ENCODE assay signal across 23 mouse cellular contexts in genomic region chr12:28401372-28401771, GRCm38 (mm10).
DNase-seq lines count a peak whose midpoint lies in the region; ATAC-seq lines count a peak whose summit lies in the region.
"Had no signal": no experiment of that assay in that cellular context is flagged by ENCODE, and none has a peak within 500 bp of the region (broad histone marks: within the 10 kb centered on the region; RNA-seq: fewer than 3 reads in every experiment).

No protein-coding gene starts in this region.

- ATAC-seq in midbrain, embryonic 13.5 days: no peak
- ATAC-seq in midbrain, embryonic 11.5 days (ENCODE audit: low FRiP score): no peak
- ATAC-seq in midbrain, embryonic 15.5 days (replicated peaks): 0 out of 2 replicates have a peak, but pooled peaks have one; percentile 37
- ATAC-seq: activated CD4-positive, CD25-positive, alpha-beta regulatory T cell, adult 4 months; intestine, embryonic 16.5 days had no signal

- peaks cover 63% of the 10 kb centered on the region for H3K27me3 ChIP-seq in midbrain, embryonic 13.5 days
- peaks cover 13% of the 10 kb centered on the region; the same call in 1 of the 2 replicates for H3K27me3 ChIP-seq in midbrain, embryonic 11.5 days (ENCODE audit: control insufficient read depth, insufficient read depth, low read length)
- H3K27me3 ChIP-seq in embryonic facial prominence, embryonic 10.5 days (replicated peaks; ENCODE audit: low read depth, poor library complexity, severe bottlenecking): no peaks in the 10 kb centered on the region
- H3K27me3 ChIP-seq in limb, embryonic 10.5 days (ENCODE audit: low read depth, poor library complexity, severe bottlenecking): no peaks in the 10 kb centered on the region
- peaks cover 27% of the 10 kb centered on the region for H3K27me3 ChIP-seq in midbrain, embryonic 15.5 days (replicated peaks)
- H3K27me3 ChIP-seq: heart, embryonic 15.5 days; liver, embryonic 15.5 days had no signal

- no peak for DNase-seq in midbrain, embryonic 11.5 days (ENCODE audit: low spot score, missing footprints)
- no peak for DNase-seq in embryonic facial prominence, embryonic 10.5 days (ENCODE audit: low spot score)
- DNase-seq in limb, embryonic 10.5 days (ENCODE audit: low spot score): no peak
- no peak for DNase-seq in gastrocnemius, postnatal 25 days
- DNase-seq in kidney, postnatal 4 days: no peak
- no peak for DNase-seq in Muller cell, postnatal 12 days (ENCODE audit: inconsistent ontology term)
- DNase-seq: adrenal gland, adult 2 months; adrenal gland, postnatal 36 days; B cell, adult 2 months; cerebellum, adult 8-10 months; cerebellum, postnatal 25 days; kidney, adult 8-10 months; lung, embryonic 14.5 days; lung, postnatal 14 days had no signal

- no peaks in the 10 kb centered on the region for H3K36me3 ChIP-seq in midbrain, embryonic 13.5 days
- H3K36me3 ChIP-seq in midbrain, embryonic 11.5 days (ENCODE audit: control insufficient read depth, insufficient read depth, low read length): no peaks in the 10 kb centered on the region
- no peaks in the 10 kb centered on the region for H3K36me3 ChIP-seq in embryonic facial prominence, embryonic 10.5 days (replicated peaks)
- no peaks in the 10 kb centered on the region for H3K36me3 ChIP-seq in limb, embryonic 10.5 days
- no peaks in the 10 kb centered on the region for H3K36me3 ChIP-seq in midbrain, embryonic 15.5 days (replicated peaks)
- H3K36me3 ChIP-seq: heart, embryonic 10.5 days; heart, embryonic 15.5 days; liver, embryonic 15.5 days; neural tube, embryonic 12.5 days had no signal

- no peaks in the 10 kb centered on the region for H3K9me3 ChIP-seq in midbrain, embryonic 13.5 days
- no peaks in the 10 kb centered on the region for H3K9me3 ChIP-seq in midbrain, embryonic 11.5 days (ENCODE audit: control insufficient read depth, low read length)
- no peaks in the 10 kb centered on the region for H3K9me3 ChIP-seq in embryonic facial prominence, embryonic 10.5 days
- H3K9me3 ChIP-seq in limb, embryonic 10.5 days (replicated peaks): no peaks in the 10 kb centered on the region
- no peaks in the 10 kb centered on the region for H3K9me3 ChIP-seq in midbrain, embryonic 15.5 days
- H3K9me3 ChIP-seq: heart, embryonic 10.5 days; heart, embryonic 15.5 days; liver, embryonic 15.5 days; neural tube, embryonic 12.5 days had no signal

- 50% methylated on average over 5 of the region's 5 CpGs for WGBS in midbrain, embryonic 13.5 days
- 70% methylated on average over 5 of the region's 5 CpGs for WGBS in midbrain, embryonic 11.5 days
- 59% methylated on average over 5 of the region's 5 CpGs for WGBS in embryonic facial prominence, embryonic 10.5 days
- 52% methylated on average over 5 of the region's 5 CpGs for WGBS in limb, embryonic 10.5 days
- 47% methylated on average over 5 of the region's 5 CpGs for WGBS in midbrain, embryonic 15.5 days

- peaks cover 5% of the 10 kb centered on the region; the same call in 1 of the 2 replicates for H3K4me1 ChIP-seq in midbrain, embryonic 13.5 days (replicated peaks)
- no peaks in the 10 kb centered on the region for H3K4me1 ChIP-seq in midbrain, embryonic 11.5 days (ENCODE audit: control insufficient read depth, insufficient read depth, low read length)
- peaks cover 13% of the 10 kb centered on the region for H3K4me1 ChIP-seq in embryonic facial prominence, embryonic 10.5 days
- H3K4me1 ChIP-seq in limb, embryonic 10.5 days: peaks cover 14% of the 10 kb centered on the region
- H3K4me1 ChIP-seq in midbrain, embryonic 15.5 days: peaks cover 6% of the 10 kb centered on the region; the same call in 1 of the 2 replicates
- H3K4me1 ChIP-seq: heart, embryonic 10.5 days; heart, embryonic 15.5 days; liver, embryonic 15.5 days; neural tube, embryonic 12.5 days had no signal

- no peak overlapping the region for H3K4me3 ChIP-seq in midbrain, embryonic 13.5 days (replicated peaks)
- H3K4me3 ChIP-seq in midbrain, embryonic 11.5 days (ENCODE audit: low read depth, low read length): no peak overlapping the region
- no peak overlapping the region for H3K4me3 ChIP-seq in embryonic facial prominence, embryonic 10.5 days
- no peak overlapping the region for H3K4me3 ChIP-seq in limb, embryonic 10.5 days
- H3K4me3 ChIP-seq in midbrain, embryonic 15.5 days: no peak overlapping the region
- H3K4me3 ChIP-seq: heart, embryonic 10.5 days; heart, embryonic 15.5 days; liver, embryonic 15.5 days; neural tube, embryonic 12.5 days had no signal

- H3K27ac ChIP-seq in midbrain, embryonic 13.5 days: peak overlapping the region; percentile 69; the same call in 1 of the 2 replicates
- no peak overlapping the region for H3K27ac ChIP-seq in midbrain, embryonic 11.5 days (ENCODE audit: low read depth, low read length)
- H3K27ac ChIP-seq in embryonic facial prominence, embryonic 10.5 days (replicated peaks): peak overlapping the region; percentile 40; the same call in 1 of the 2 replicates
- H3K27ac ChIP-seq in limb, embryonic 10.5 days: peak overlapping the region; percentile 72
- peak overlapping the region; percentile 23; the same call in 1 of the 2 replicates for H3K27ac ChIP-seq in midbrain, embryonic 15.5 days
- H3K27ac ChIP-seq: heart, embryonic 10.5 days; heart, embryonic 15.5 days; kidney, postnatal 0 days; liver, embryonic 15.5 days; neural tube, embryonic 12.5 days had no signal

- H3K4me2 ChIP-seq in midbrain, embryonic 13.5 days (replicated peaks): no peak overlapping the region
- H3K4me2 ChIP-seq in midbrain, embryonic 11.5 days: no peak overlapping the region
- H3K4me2 ChIP-seq in midbrain, embryonic 15.5 days: no peak overlapping the region
- H3K4me2 ChIP-seq: heart, embryonic 15.5 days; liver, embryonic 15.5 days; lung, embryonic 14.5 days; neural tube, embryonic 12.5 days had no signal

- no peak overlapping the region for H3K9ac ChIP-seq in midbrain, embryonic 13.5 days (replicated peaks)
- no peak overlapping the region for H3K9ac ChIP-seq in midbrain, embryonic 11.5 days (ENCODE audit: low read length)
- H3K9ac ChIP-seq in midbrain, embryonic 15.5 days: no peak overlapping the region
- H3K9ac ChIP-seq: heart, embryonic 15.5 days; liver, embryonic 15.5 days; lung, embryonic 14.5 days; neural tube, embryonic 12.5 days had no signal
